Mouse (Mus musculus): ENCODE measurements at regions not wholly inside any gene's neighbourhood (a gene's known extent, or its start where the extent isn't known, plus 50 kb on each side); places are given as distances from the start of the nearest gene placed in this dataset.
A peak's percentile ranks its signal among the peaks of the same experiment; 100 is the strongest.
"Not testable (repeated sequence)": the region's sequence is repeated elsewhere in the genome, so short reads cannot be mapped to it uniquely, and the experiment has no call there.

GRCm38 (mm10) chr17:13546669-13547085, 192.3 kb downstream of the Tcp10c start:
- Histone ChIP-seq H3K4me2 (ENCODE audit: low read depth) (no peak overlapping the region), H3K9ac (replicated peaks) (no peak overlapping the region), H3K36me3 (replicated peaks; ENCODE audit: control insufficient read depth, insufficient read depth, low read depth) (no peaks in the 10 kb centered on the region), H3K27me3 (ENCODE audit: control insufficient read depth, insufficient read depth, low read length) (no peaks in the 10 kb centered on the region), H3K4me1 (replicated peaks; ENCODE audit: control insufficient read depth in 2 of 2, insufficient read depth in 2 of 2, low read length in 1 of 2) (no peaks in the 10 kb centered on the region), H3K9me3 (ENCODE audit: control insufficient read depth, low read length) (peaks cover 47% of the 10 kb centered on the region), H3K27ac (no peak overlapping the region), H3K4me3 (ENCODE audit: insufficient read depth in 1 of 2, low read depth in 2 of 2, low read length in 2 of 2) (no peak overlapping the region)
- no peak for TF ChIP-seq EP300 (IDR thresholded peaks at IDR 0.05; ENCODE audit: low read depth)
- no peak for TF ChIP-seq CTCF (IDR thresholded peaks at IDR 0.05; ENCODE audit: low read depth)
- whole genome bisulfite sequencing (ENCODE audit: insufficient replicate concordance): 54% methylated on average over 7 of the region's 7 CpGs
- no peak for DNase-seq (ENCODE audit: low read depth in 3 of 3, low spot score in 3 of 3)
- no peak for ATAC-seq (ENCODE audit: insufficient read depth)

- Histone ChIP-seq H3K27me3 (ENCODE audit: control insufficient read depth, insufficient read depth, low read length) (no peaks in the 10 kb centered on the region), H3K36me3 (replicated peaks; ENCODE audit: control insufficient read depth, insufficient read depth, low read depth) (no peaks in the 10 kb centered on the region), H3K4me1 (replicated peaks; ENCODE audit: control insufficient read depth in 2 of 2, insufficient read depth in 2 of 2, low read length in 1 of 2) (no peaks in the 10 kb centered on the region), H3K4me2 (ENCODE audit: low read depth) (no peak overlapping the region), H3K9me3 (ENCODE audit: control insufficient read depth, low read length) (peaks cover 42% of the 10 kb centered on the region), H3K9ac (replicated peaks) (no peak overlapping the region), H3K27ac (no peak overlapping the region), H3K4me3 (ENCODE audit: insufficient read depth in 1 of 2, low read depth in 2 of 2, low read length in 2 of 2) (no peak overlapping the region)
- DNase-seq (ENCODE audit: low read depth in 3 of 3, low spot score in 3 of 3) (no peak), ATAC-seq (ENCODE audit: insufficient read depth) (no peak)
- TF ChIP-seq EP300 (IDR thresholded peaks at IDR 0.05; ENCODE audit: low read depth) (no peak), CTCF (IDR thresholded peaks at IDR 0.05; ENCODE audit: low read depth) (no peak)
- WGBS (ENCODE audit: insufficient replicate concordance): 44% methylated on average over 12 of the region's 12 CpGs
Measured at GRCm38 (mm10) chr17:13547657-13548360, 193.4 kb downstream of the Tcp10c start.

- Histone ChIP-seq H3K4me3 (ENCODE audit: insufficient read depth in 1 of 2, low read depth in 2 of 2, low read length in 2 of 2) (no peak overlapping the region), H3K9me3 (ENCODE audit: control insufficient read depth, low read length) (peaks cover 33% of the 10 kb centered on the region), H3K9ac (replicated peaks) (no peak overlapping the region), H3K27me3 (ENCODE audit: control insufficient read depth, insufficient read depth, low read length) (no peaks in the 10 kb centered on the region), H3K27ac (no peak overlapping the region), H3K4me1 (replicated peaks; ENCODE audit: control insufficient read depth in 2 of 2, insufficient read depth in 2 of 2, low read length in 1 of 2) (no peaks in the 10 kb centered on the region), H3K36me3 (replicated peaks; ENCODE audit: control insufficient read depth, insufficient read depth, low read depth) (no peaks in the 10 kb centered on the region), H3K4me2 (ENCODE audit: low read depth) (no peak overlapping the region)
- peak; percentile 40 for ATAC-seq (ENCODE audit: insufficient read depth)
- TF ChIP-seq CTCF (IDR thresholded peaks at IDR 0.05; ENCODE audit: low read depth) (no peak; the same call in 1 of the 2 replicates), EP300 (IDR thresholded peaks at IDR 0.05; ENCODE audit: low read depth) (no peak)
- 46% methylated on average over 9 of the region's 9 CpGs for WGBS (ENCODE audit: insufficient replicate concordance)
- DNase-seq (ENCODE audit: low read depth in 3 of 3, low spot score in 3 of 3): no peak
Measured at GRCm38 (mm10) chr17:13549975-13550895, 195.9 kb downstream of the Tcp10c start.

- ATAC-seq (ENCODE audit: insufficient read depth): peak; percentile 27; the same call in 1 of the 2 replicates
- not testable (repeated sequence) for DNase-seq (ENCODE audit: low read depth in 3 of 3, low spot score in 3 of 3); H3K27ac ChIP-seq; H3K27me3 ChIP-seq (ENCODE audit: control insufficient read depth, insufficient read depth, low read length); H3K4me1 ChIP-seq (replicated peaks; ENCODE audit: control insufficient read depth in 2 of 2, insufficient read depth in 2 of 2, low read length in 1 of 2); H3K9ac ChIP-seq (replicated peaks); H3K36me3 ChIP-seq (replicated peaks; ENCODE audit: control insufficient read depth, insufficient read depth, low read depth); H3K4me2 ChIP-seq (ENCODE audit: low read depth); H3K4me3 ChIP-seq (ENCODE audit: insufficient read depth in 1 of 2, low read depth in 2 of 2, low read length in 2 of 2)
- peaks cover 33% of the 10 kb centered on the region for H3K9me3 ChIP-seq (ENCODE audit: control insufficient read depth, low read length)
Measured at GRCm38 (mm10) chr17:13550896-13551267, 196.5 kb downstream of the Tcp10c start.

- ATAC-seq (ENCODE audit: insufficient read depth) (peak; percentile 61), DNase-seq (ENCODE audit: low read depth in 3 of 3, low spot score in 3 of 3) (peak in 2 of 3 experiments; percentile 19 to 53)
Measured at GRCm38 (mm10) chr17:13551693-13552404, 197.5 kb downstream of the Tcp10c start.

GRCm38 (mm10) chr17:13552840-13553239, 198.5 kb downstream of the Tcp10c start:
- DNase-seq (ENCODE audit: low read depth in 3 of 3, low spot score in 3 of 3) (peak in 1 of 3 experiments; percentile 45), ATAC-seq (ENCODE audit: insufficient read depth) (peak; percentile 56)
- H3K9me3 ChIP-seq (ENCODE audit: control insufficient read depth, low read length): peaks cover 21% of the 10 kb centered on the region
- H3K4me3 ChIP-seq (ENCODE audit: insufficient read depth in 1 of 2, low read depth in 2 of 2, low read length in 2 of 2); H3K4me1 ChIP-seq (replicated peaks; ENCODE audit: control insufficient read depth in 2 of 2, insufficient read depth in 2 of 2, low read length in 1 of 2); H3K4me2 ChIP-seq (ENCODE audit: low read depth); H3K27me3 ChIP-seq (ENCODE audit: control insufficient read depth, insufficient read depth, low read length); H3K27ac ChIP-seq; H3K36me3 ChIP-seq (replicated peaks; ENCODE audit: control insufficient read depth, insufficient read depth, low read depth); H3K9ac ChIP-seq (replicated peaks): not testable (repeated sequence)

More at GRCm38 (mm10) chr17:13551693-13552404, 197.5 kb downstream of the Tcp10c start:
- H3K27me3 ChIP-seq (ENCODE audit: control insufficient read depth, insufficient read depth, low read length); H3K27ac ChIP-seq; H3K9ac ChIP-seq (replicated peaks); H3K36me3 ChIP-seq (replicated peaks; ENCODE audit: control insufficient read depth, insufficient read depth, low read depth); H3K4me1 ChIP-seq (replicated peaks; ENCODE audit: control insufficient read depth in 2 of 2, insufficient read depth in 2 of 2, low read length in 1 of 2); H3K4me2 ChIP-seq (ENCODE audit: low read depth); H3K4me3 ChIP-seq (ENCODE audit: insufficient read depth in 1 of 2, low read depth in 2 of 2, low read length in 2 of 2): not testable (repeated sequence)
- H3K9me3 ChIP-seq (ENCODE audit: control insufficient read depth, low read length): peaks cover 29% of the 10 kb centered on the region

GRCm38 (mm10) chr17:13555311-13556059, 201.1 kb downstream of the Tcp10c start:
- not testable (repeated sequence) for H3K4me3 ChIP-seq (ENCODE audit: insufficient read depth in 1 of 2, low read depth in 2 of 2, low read length in 2 of 2); H3K4me1 ChIP-seq (replicated peaks; ENCODE audit: control insufficient read depth in 2 of 2, insufficient read depth in 2 of 2, low read length in 1 of 2); H3K27me3 ChIP-seq (ENCODE audit: control insufficient read depth, insufficient read depth, low read length); H3K4me2 ChIP-seq (ENCODE audit: low read depth); H3K9ac ChIP-seq (replicated peaks); DNase-seq (ENCODE audit: low read depth in 3 of 3, low spot score in 3 of 3); H3K9me3 ChIP-seq (ENCODE audit: control insufficient read depth, low read length); ATAC-seq (ENCODE audit: insufficient read depth); H3K27ac ChIP-seq; H3K36me3 ChIP-seq (replicated peaks; ENCODE audit: control insufficient read depth, insufficient read depth, low read depth)
- WGBS (ENCODE audit: insufficient replicate concordance): 54% methylated on average over 9 of the region's 9 CpGs

All from liver, embryonic 14.5 days (tissue).